Mouse (Mus musculus): ENCODE results near the gene Stk11.

The Stk11 gene

DNA sequence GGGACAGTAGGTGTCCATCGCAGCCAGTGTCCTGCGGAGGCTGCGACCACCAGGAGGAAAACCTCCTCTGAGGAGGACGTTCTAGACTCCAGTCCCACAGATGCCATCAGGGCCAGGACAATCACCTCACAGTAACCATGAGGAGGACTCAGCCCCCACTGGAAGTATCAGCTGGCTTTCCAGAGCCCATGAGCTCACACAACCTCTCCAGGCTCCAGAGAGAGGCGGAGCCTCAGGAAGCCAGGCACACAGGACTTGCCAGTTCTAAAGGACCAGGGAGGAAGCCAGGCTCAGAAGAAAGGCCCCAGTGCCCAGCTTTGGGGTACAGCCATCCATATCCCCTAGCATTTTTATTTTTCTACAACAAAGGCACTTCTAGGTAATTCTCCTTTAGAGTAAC, 20.1 kb upstream of the Stk11 start:
- no peak for DNase-seq

DNA sequence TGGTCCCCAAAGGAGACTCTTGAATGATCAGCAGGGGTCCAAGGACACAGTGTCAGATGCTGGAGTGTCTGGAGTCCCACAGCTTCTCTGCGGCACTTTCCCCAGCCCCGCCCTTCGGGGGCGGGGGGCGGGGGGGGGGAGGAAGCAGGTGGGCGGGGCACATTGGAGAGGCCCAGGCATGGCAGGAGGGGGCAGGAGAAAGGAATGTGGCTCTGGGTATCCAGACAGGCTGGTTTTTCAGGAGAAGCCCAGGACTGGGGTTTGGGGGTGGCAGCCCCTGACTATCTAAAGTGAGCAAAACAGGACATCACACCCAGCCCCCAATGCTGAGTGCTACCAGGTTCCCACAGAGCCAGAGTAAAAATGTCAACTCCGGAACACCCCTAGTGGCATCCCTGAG, 18.3 kb upstream of the Stk11 start:
- DNase-seq: peak; percentile 32

- DNase-seq: no peak
Measured at GRCm38 (mm10) chr10:80098630-80099029, 17.0 kb upstream of the Stk11 start.

GRCm38 (mm10) chr10:80100982-80101381, 14.6 kb upstream of the Stk11 start:
- no peak for DNase-seq

GRCm38 (mm10) chr10:80102216-80102915, 13.2 kb upstream of the Stk11 start:
- DNase-seq: peak; percentile 94

DNA sequence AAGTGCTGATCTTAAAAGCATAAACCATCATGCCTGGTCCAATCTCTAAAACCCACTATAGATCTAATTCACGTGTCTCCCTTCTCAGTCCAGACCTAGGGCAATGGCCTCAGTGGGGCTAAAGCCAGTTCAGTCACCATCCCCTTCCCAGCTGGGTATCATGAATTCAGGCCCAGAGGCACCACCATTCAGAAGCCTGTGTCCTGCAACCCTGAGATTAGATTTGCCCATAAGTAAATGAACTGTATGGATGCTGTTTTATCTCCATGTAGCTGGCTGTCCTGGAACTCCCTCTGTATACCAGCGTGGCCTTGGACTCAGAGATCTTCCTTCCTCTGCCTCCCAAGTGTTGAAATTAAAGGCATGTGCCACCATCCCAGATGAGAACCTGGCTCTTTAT, 12.6 kb upstream of the Stk11 start:
- no peak for DNase-seq

- DNase-seq: no peak
Measured at GRCm38 (mm10) chr10:80104181-80104580, 11.4 kb upstream of the Stk11 start.

- DNase-seq: no peak
Measured at GRCm38 (mm10) chr10:80105460-80105859, 10.1 kb upstream of the Stk11 start, which contains the start of gene Sbno2. Gene Sbno2, minus strand, starts transcription at chr10:80105571.

- DNase-seq: no peak
Measured at GRCm38 (mm10) chr10:80105926-80106325, 9.7 kb upstream of the Stk11 start.

GRCm38 (mm10) chr10:80107678-80108077, 7.9 kb upstream of the Stk11 start:
- DNase-seq: no peak

DNA sequence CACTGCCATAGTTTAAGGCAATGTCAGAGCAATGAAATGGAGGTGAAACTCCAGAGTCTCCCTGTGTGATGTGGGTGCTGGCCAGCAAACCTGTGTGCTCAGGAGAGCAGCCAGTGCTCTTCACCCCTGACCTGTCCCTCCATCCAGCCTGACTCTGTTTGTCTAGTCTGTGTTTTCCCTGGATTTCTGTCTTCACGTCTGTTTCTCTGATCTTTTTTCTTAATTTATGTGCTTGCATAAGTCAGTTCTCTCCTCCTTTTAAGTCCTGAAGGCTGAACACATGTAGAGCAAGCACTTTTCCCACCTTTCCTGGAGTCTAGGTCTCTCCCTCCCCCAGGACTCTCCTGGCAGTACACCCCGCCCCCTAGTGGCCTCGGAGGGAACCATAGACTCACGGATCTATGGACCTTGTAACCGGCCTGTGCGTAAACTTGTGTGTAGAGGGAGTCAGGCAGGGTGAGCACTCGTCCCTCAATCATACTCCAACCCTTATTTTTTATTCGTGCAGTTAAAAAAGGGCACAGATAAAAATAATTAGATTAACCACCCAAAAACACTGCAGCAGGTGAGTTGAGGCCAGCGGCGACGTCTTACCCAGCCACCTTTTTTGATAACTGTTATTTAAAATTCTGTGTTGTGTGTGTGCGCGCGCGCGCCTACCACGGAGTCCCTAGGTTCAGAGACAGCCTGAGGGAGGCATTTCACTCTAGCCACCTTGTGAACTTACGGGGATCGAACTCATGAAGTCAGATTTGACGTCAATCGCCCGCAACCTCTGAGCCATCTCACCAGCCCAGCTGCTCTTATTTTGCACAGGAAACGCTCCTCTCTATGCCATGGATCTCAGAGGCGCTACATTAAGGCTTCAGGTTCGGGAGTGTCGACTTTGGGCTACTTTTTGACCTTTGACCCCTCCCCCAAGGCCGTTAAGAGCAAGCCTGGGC, 990 bp upstream of the Stk11 start:
- peak; percentile 95 for DNase-seq

DNA sequence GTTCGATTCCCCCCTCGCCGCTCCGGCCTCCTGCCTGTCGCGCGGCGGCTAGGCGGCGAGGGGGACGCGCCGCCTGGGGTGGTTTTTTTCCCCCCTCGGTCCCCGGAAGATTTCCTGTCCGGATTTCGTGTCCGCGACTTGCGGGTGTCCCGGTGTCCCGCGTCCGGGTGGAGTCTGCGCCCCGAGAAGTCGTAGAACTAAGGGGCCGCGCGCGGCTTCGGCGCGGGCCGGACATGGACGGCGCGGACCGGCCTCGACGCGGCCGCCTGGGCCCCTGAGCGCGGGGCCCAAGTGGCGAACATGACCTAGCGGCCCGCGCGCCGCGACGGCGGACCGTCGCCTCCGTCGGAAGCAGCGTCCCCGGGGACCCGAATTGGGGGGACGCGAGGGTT, 337 bp downstream of the Stk11 start:
- peak; percentile 50 for DNase-seq

DNA sequence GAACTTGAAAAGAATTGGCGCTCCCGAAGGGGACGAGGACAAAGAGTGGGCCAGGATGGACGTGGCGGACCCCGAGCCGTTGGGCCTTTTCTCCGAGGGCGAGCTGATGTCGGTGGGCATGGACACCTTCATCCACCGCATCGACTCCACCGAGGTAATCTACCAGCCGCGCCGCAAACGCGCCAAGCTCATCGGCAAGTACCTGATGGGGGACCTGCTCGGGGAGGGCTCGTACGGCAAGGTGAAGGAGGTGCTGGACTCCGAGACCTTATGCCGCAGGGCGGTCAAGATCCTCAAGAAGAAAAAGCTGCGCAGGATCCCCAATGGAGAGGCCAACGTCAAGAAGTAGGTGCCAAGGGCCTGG, 942 bp downstream of the Stk11 start:
- peak; percentile 26 for DNase-seq

DNA sequence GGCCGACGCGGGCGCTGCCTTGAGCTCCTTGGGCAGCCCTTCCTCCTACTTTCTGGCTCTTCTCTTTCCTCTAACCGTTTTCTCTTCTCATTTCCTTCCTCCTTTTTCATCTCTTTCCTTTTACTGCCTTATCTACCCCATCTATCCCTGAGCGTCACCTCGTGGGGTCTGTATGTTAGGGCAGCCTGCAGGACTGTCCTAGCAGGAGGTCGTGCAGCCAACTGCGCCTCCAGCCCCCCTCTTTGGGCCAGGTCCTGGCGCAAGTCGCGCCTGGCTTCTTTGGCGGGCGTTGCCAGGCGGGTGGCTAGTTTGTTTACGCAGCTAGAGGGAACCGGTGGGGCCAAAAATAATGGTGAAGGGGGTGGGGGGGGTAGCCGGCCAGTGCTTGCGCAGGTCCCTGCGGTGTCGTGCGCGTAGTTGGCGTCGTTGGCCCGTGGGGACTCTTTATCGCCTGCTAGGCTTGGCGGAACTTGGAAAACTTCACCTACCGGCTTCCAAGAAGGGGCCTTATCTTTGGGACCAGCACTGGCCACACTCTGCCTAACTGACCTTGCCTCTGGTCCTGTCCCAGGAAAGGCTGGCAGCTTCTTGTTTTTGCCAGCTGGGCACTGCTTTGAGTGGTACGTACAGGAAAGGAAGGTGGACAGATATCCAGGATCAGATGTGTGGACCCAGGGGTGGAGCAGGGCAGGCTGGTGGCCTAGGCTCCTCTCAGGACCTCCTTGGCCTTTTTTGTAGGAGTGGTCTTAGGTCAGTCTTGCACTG, 1.5 kb downstream of the Stk11 start:
- DNase-seq: peak; percentile 40

DNA sequence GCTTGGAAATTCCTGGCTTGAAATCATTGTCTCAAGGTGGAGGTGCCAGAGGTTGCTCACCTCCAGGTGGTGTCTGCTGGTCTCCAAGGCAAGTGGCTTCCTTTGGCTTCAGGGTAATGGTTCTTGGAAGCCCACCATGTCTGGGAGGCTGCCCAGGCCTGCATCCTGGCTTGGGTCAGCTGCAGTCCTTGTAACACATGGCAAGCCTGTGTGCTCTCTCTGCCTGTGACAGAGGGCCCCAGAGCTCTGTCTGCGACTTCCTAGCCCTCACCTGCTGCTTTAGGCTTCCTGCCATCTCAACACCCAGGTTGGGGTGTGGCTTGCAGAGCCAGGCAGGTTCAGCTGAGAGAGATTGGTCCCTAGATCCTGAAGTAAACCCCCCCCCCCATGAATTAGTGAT, 2.1 kb downstream of the Stk11 start:
- DNase-seq: no peak

DNA sequence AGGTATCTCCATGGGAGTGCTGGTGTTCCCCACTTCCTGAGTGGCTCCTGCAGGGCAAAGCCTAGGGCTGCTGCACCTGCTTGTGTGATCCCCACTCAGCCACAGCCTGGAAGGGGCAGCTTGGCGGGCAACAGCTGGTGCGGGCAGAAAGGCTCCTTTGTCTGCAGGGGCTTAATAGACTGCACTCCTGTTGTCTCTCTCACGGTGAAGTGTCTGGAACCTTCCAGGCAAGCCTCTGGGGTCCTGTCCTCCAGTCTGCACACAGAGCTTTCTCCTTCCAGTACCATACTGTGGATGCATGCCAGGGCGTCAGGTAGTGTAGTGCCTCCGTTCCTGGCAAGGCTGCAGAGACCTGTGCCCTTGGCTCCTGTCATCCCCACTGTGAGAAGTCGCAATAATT, 2.9 kb downstream of the Stk11 start:
- no peak for DNase-seq

GRCm38 (mm10) chr10:80120146-80120545, 4.5 kb downstream of the Stk11 start:
- no peak for DNase-seq

GRCm38 (mm10) chr10:80121639-80122038, 6.0 kb downstream of the Stk11 start:
- DNase-seq: no peak

- DNase-seq: no peak
Measured at GRCm38 (mm10) chr10:80123932-80124562, 8.4 kb downstream of the Stk11 start.

DNA sequence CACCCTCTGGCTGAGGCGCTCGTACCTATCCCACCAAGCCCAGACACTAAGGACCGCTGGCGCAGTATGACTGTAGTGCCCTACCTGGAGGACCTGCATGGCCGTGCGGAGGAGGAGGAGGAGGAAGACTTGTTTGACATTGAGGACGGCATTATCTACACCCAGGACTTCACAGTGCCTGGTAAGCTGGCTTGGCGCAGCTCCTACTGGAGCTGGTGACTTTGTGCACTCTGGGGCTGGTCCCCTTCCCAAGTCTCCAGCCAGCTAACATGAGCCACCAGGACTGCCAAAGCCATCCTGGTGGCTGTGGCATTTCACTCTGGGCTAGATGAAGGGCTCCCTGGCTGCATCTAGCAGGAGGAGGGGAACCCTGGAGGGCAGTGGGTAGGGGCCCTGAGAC, 12.3 kb downstream of the Stk11 start:
- DNase-seq: no peak

GRCm38 (mm10) chr10:80129846-80130245, 14.2 kb downstream of the Stk11 start:
- no peak for DNase-seq

- DNase-seq: no peak
Measured at GRCm38 (mm10) chr10:80130403-80131031, 14.9 kb downstream of the Stk11 start.

Measured in embryo, embryonic 11 days (tissue).